Mouse (Mus musculus) cerebellum, adult 2 months (tissue): ENCODE measurements around the gene Arhgef3.

Source experiments
- CTCF ChIP-seq: fragments of 200-500 bp; IDR thresholded peaks from 2 replicates; pipeline ENCODE4 v1.5.1; 2011; ENCODE audit warnings: low read depth, mild to moderate bottlenecking, control low read depth, low read length, moderate library complexity, borderline replicate concordance; ENCODE audit not compliant: insufficient read depth
- POLR2A ChIP-seq: fragments of 200-500 bp; IDR thresholded peaks from 2 replicates; pipeline ENCODE4 v1.6.1; 2011; ENCODE audit warnings: low read length, control low read depth, borderline replicate concordance; ENCODE audit not compliant: insufficient read depth

GRCm38 (mm10) chr14:27361514-27361913, 246.8 kb downstream of the Arhgef3 start:
- TF ChIP-seq POLR2A, result no peak
- TF ChIP-seq CTCF, result no peak
